Mouse (Mus musculus) G1E-ER4 (cell line): ENCODE measurements around the gene Stag3. TPM values are rescaled to one million over a fixed set of nuclear protein-coding genes. Genes with fewer than 3 reads are reported as not detected.

Experiments used
- GATA1 ChIP-seq: IDR thresholded peaks from one replicate; pipeline ENCODE4 v1.8.0; 2012; ENCODE audit warnings: low read length, inconsistent platforms
- polyA plus RNA-seq: library from polyadenylated mRNA; stranded (reverse); fragments of >175 nt; gene quantifications from 2 replicates; pipeline ENCODE4 v1.2.3, GENCODE M21; 2012

Stag3 gene
- polyA plus RNA-seq, 1 experiment: not detected

- no peak for TF ChIP-seq GATA1
Measured at GRCm38 (mm10) chr5:138294158-138294557, 14.1 kb downstream of the Stag3 start.

GRCm38 (mm10) chr5:138299613-138300012, 19.6 kb downstream of the Stag3 start:
- TF ChIP-seq GATA1: no peak

- TF ChIP-seq GATA1: no peak
Measured at GRCm38 (mm10) chr5:138312795-138313194, 32.8 kb downstream of the Stag3 start.

- no peak for TF ChIP-seq GATA1
Measured at GRCm38 (mm10) chr5:138341661-138342060, 61.6 kb downstream of the Stag3 start, which contains the start of gene Pvrig. Gene Pvrig (plus strand): TSS chr5:138341961.

- no peak for TF ChIP-seq GATA1
Measured at GRCm38 (mm10) chr5:138343216-138343615, 63.2 kb downstream of the Stag3 start.

Other genes with a start within 250 kb of the Stag3 start
- not detected in 2 replicates for gene Smok3c, start 227.0 kb upstream of the Stag3 start, polyA plus RNA-seq
- 2.0 and 2.2 TPM in 2 replicates for gene Zkscan1, start 195.2 kb upstream of the Stag3 start, polyA plus RNA-seq
- gene Zscan21, start 163.3 kb upstream of the Stag3 start, polyA plus RNA-seq: 0.55 and 2.3 TPM in 2 replicates
- gene Zfp113, start 124.5 kb upstream of the Stag3 start, polyA plus RNA-seq: 0.27 and 0.28 TPM in 2 replicates
- gene Cops6, start 119.2 kb upstream of the Stag3 start, polyA plus RNA-seq: 146 and 184 TPM in 2 replicates
- 6.9 and 18.9 TPM in 2 replicates for gene Ap4m1, start 108.2 kb upstream of the Stag3 start, polyA plus RNA-seq
- 19.6 and 78.8 TPM in 2 replicates for gene Mcm7, start 107.8 kb upstream of the Stag3 start, polyA plus RNA-seq
- 33.9 and 45.4 TPM in 2 replicates for gene Taf6, start 92.8 kb upstream of the Stag3 start, polyA plus RNA-seq
- gene Cnpy4, start 92.8 kb upstream of the Stag3 start, polyA plus RNA-seq: 0.63 and 1.1 TPM in 2 replicates
- gene Mblac1, start 85.9 kb upstream of the Stag3 start, polyA plus RNA-seq: 4.8 and 6.3 TPM in 2 replicates
- gene Nxpe5, start 54.3 kb upstream of the Stag3 start, polyA plus RNA-seq: not detected in 2 replicates
- 58.4 and 59.8 TPM in 2 replicates for gene Lamtor4, start 24.8 kb upstream of the Stag3 start, polyA plus RNA-seq
- gene BC037034, start 16.2 kb upstream of the Stag3 start, polyA plus RNA-seq: 108 and 142 TPM in 2 replicates
- not detected in 2 replicates for gene Gal3st4, start 7.4 kb upstream of the Stag3 start, polyA plus RNA-seq
- gene Gm43720, start 282 bp upstream of the Stag3 start, polyA plus RNA-seq: not detected in 2 replicates
- gene Gpc2, start 235 bp upstream of the Stag3 start, polyA plus RNA-seq: not detected in 2 replicates
- not detected in 2 replicates for gene Pvrig, start 61.7 kb downstream of the Stag3 start, polyA plus RNA-seq
- gene Zfp157, start 161.2 kb downstream of the Stag3 start, polyA plus RNA-seq: 0.38 and 2.2 TPM in 2 replicates